Mouse (Mus musculus): ENCODE data around the gene Prss40.
"Not testable (repeated sequence)": the region's sequence is repeated elsewhere in the genome, so short reads cannot be mapped to it uniquely, and the experiment has no call there.

The Prss40 gene

DNA sequence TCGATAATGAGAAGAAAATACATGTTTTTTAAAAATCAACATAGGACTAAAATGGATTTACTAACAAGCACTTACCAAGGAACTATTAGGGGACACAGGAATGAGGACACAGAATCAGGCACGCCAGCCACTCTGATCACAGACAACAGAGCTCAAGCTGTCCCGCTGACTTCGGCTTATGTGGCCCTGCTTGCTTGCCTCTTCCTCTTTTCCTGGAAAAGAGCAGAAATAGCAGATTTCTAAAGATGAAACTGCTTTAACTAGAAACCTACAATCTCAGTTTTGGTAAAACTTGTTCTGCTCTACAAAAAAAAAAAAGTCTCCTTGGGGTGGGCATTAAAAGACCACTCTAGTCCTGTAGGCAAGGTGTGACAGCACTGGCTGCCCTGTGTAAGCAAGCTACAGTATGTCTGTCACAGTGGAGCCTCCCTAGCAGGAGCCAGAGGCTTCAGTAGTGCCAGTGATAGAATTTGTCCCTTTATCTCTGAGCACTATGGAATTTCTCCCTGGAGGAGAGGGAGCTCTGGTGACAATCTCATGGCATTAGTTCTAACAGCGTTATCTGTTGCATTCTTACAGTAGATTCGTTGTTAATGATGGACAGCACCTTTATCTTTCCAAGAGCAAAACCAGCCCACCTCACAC lies 38.4 kb downstream of the Prss40 start:
- Histone ChIP-seq H3K4me3 (replicated peaks; ENCODE audit: low read length) (no peak overlapping the region), H3K27me3 (ENCODE audit: insufficient read depth, low read length) (no peaks in the 10 kb centered on the region), H3K36me3 (ENCODE audit: insufficient read depth, low read length) (no peaks in the 10 kb centered on the region), H3K9me3 (ENCODE audit: low read length) (no peaks in the 10 kb centered on the region), H3K4me1 (replicated peaks; ENCODE audit: low read depth, low read length) (no peaks in the 10 kb centered on the region)
- TF ChIP-seq NANOG (IDR thresholded peaks at IDR 0.05; ENCODE audit: borderline replicate concordance, low read length) (no peak), POU5F1 (IDR thresholded peaks at IDR 0.05; ENCODE audit: borderline replicate concordance, low read length) (no peak), CTCF (conservative IDR thresholded peaks at IDR 0.05; ENCODE audit: low read length) (no peak)

DNA sequence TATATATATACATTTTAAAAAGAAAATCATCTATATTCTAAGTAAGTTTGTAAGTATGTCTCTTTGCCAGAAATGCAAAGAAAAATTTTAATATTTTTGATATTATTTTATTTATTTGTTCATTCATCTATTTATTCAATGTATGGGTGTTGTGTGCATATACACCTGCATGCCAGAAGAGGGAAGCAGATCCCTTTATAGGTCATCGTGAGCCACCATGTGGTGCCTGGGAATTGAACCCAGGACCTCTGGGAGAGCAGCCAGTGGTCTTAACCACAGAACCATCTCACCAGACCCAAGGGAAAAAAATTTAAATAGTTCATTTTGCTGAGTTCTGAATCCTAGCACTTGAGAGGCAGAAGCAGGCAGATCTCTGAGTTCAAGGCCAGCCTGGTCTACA lies 42.5 kb downstream of the Prss40 start:
- Histone ChIP-seq H3K4me1 (replicated peaks; ENCODE audit: low read depth, low read length) (peaks cover 9% of the 10 kb centered on the region; the same call in 1 of the 2 replicates), H3K9me3 (ENCODE audit: low read length) (no peaks in the 10 kb centered on the region), H3K27me3 (ENCODE audit: insufficient read depth, low read length) (no peaks in the 10 kb centered on the region), H3K36me3 (ENCODE audit: insufficient read depth, low read length) (no peaks in the 10 kb centered on the region), H3K4me3 (replicated peaks; ENCODE audit: low read length) (no peak overlapping the region)
- TF ChIP-seq NANOG (IDR thresholded peaks at IDR 0.05; ENCODE audit: borderline replicate concordance, low read length) = no peak
- no peak for TF ChIP-seq CTCF (conservative IDR thresholded peaks at IDR 0.05; ENCODE audit: low read length)

DNA sequence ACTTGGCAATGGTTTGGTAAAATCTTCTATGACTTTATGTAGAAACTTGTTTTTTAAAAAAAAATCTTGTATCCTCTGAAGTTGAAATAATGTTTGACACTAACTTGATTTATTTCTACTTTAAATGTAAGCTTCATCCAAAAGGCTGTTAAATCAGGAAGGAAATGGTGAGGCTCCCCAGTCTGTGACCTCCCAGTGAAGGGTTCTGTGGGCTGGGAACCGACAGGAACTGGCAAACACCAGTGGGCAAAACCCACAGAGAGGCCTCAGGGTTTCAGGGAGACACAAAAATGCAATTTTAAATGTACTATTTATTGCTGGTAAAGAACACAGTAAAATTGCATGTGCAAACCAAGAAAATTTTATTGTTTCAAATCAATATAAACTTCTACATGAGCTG lies 42.9 kb downstream of the Prss40 start:
- H3K27me3 ChIP-seq (ENCODE audit: insufficient read depth, low read length); H3K4me3 ChIP-seq (replicated peaks; ENCODE audit: low read length); H3K4me1 ChIP-seq (replicated peaks; ENCODE audit: low read depth, low read length); H3K36me3 ChIP-seq (ENCODE audit: insufficient read depth, low read length); H3K9me3 ChIP-seq (ENCODE audit: low read length): not testable (repeated sequence)

DNA sequence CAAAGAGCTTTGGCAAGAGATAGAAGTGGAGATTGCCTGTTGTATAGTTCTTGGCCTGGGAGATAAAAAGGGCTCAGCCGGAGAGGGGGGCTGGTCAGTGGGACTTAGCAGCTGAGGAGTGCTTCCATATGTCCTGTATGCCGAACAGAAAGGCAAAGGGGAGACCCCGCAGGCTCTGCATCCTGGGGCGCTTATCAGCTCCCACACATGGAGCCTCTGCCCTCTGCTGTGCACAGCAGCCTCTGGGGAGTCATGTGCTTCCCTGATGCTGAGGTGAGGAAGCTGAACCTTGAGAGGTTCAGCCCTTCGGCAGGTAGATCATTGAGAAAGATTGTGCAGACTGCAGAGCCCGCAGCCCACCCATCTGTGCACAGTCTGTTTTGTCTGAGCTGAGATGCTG lies 43.4 kb downstream of the Prss40 start:
- H3K9me3 ChIP-seq (ENCODE audit: low read length); H3K4me3 ChIP-seq (replicated peaks; ENCODE audit: low read length); H3K4me1 ChIP-seq (replicated peaks; ENCODE audit: low read depth, low read length); H3K27me3 ChIP-seq (ENCODE audit: insufficient read depth, low read length); H3K36me3 ChIP-seq (ENCODE audit: insufficient read depth, low read length): not testable (repeated sequence)

DNA sequence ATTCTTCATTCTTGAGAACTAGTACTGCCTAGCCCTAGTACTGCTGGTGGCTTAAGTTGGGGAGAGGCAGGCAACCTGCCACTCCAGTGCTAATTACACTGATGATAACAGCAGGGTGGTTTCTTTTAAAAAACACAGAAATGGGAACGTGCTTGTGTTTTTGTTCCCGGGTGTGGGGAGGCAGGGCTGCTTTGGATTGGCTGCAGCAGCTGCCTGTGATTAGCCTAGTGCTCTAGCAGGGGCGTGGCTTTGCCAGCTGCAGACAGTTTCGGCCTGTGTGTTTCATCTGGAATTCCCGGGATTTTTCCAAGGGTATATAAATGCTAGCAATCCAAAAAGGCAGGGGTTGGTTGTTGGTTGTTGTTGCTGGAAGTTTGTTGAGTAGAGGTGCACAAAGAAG lies 44.1 kb downstream of the Prss40 start:
- TF ChIP-seq CTCF (conservative IDR thresholded peaks at IDR 0.05; ENCODE audit: low read length) (no peak), POU5F1 (IDR thresholded peaks at IDR 0.05; ENCODE audit: borderline replicate concordance, low read length) (no peak), NANOG (IDR thresholded peaks at IDR 0.05; ENCODE audit: borderline replicate concordance, low read length) (no peak)
- Histone ChIP-seq H3K27me3 (ENCODE audit: insufficient read depth, low read length) (no peaks in the 10 kb centered on the region), H3K36me3 (ENCODE audit: insufficient read depth, low read length) (no peaks in the 10 kb centered on the region), H3K4me3 (replicated peaks; ENCODE audit: low read length) (0 out of 2 replicates have a peak overlapping the region, but pooled peaks have one; percentile 4), H3K9me3 (ENCODE audit: low read length) (no peaks in the 10 kb centered on the region), H3K4me1 (replicated peaks; ENCODE audit: low read depth, low read length) (peaks cover 9% of the 10 kb centered on the region; the same call in 1 of the 2 replicates)

DNA sequence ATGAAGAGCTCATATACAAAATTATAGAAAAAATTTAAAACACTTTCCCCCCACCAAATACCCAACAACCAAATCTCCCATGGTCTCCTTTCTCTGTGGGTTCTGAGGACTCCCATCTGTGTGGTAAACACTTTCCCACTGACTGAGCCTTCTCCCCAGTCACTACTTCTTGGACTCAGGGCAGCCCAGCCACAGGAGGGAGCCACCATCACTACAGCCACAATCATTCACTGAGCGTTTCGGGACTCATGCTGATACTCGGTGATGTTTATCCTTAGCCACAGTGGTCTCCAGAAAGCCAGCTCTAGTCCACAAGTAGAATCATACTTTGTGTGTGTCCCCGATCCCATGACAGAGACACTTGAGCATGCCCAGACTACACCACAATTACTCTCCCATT lies 47.7 kb downstream of the Prss40 start:
- no peaks in the 10 kb centered on the region for H3K27me3 ChIP-seq (ENCODE audit: insufficient read depth, low read length)
- TF ChIP-seq CTCF (conservative IDR thresholded peaks at IDR 0.05; ENCODE audit: low read length) = no peak
- no peaks in the 10 kb centered on the region for H3K36me3 ChIP-seq (ENCODE audit: insufficient read depth, low read length)
- H3K9me3 ChIP-seq (ENCODE audit: low read length) = peaks cover 4% of the 10 kb centered on the region; the same call in 1 of the 2 replicates
- H3K4me1 ChIP-seq (replicated peaks; ENCODE audit: low read depth, low read length) = peaks cover 17% of the 10 kb centered on the region
- H3K4me3 ChIP-seq (replicated peaks; ENCODE audit: low read length) = no peak overlapping the region

DNA sequence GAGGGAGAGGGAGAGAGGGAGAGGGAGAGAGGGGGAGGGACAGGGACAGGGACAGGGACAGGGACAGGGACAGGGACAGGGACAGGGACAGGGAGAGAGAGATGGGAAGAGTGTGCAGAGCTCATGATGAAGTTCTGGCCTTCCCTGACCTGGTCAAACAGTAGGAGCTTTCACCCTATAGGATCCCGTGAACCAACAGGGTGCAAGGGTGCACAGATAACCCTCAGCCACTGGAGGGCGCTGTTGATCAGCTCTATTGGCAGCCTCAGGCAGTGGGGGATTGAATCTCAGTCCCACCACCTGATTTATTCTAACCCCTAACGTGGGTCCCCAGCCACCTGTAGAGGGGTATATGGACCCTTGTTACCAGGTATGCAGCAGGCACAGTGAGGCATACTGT lies 49.7 kb downstream of the Prss40 start:
- Histone ChIP-seq H3K27me3 (ENCODE audit: insufficient read depth, low read length) (no peaks in the 10 kb centered on the region), H3K36me3 (ENCODE audit: insufficient read depth, low read length) (no peaks in the 10 kb centered on the region), H3K4me1 (replicated peaks; ENCODE audit: low read depth, low read length) (peaks cover 14% of the 10 kb centered on the region), H3K9me3 (ENCODE audit: low read length) (peaks cover 4% of the 10 kb centered on the region; the same call in 1 of the 2 replicates), H3K4me3 (replicated peaks; ENCODE audit: low read length) (peak overlapping the region; percentile 60)
- no peak for TF ChIP-seq NANOG (IDR thresholded peaks at IDR 0.05; ENCODE audit: borderline replicate concordance, low read length)
- TF ChIP-seq POU5F1 (IDR thresholded peaks at IDR 0.05; ENCODE audit: borderline replicate concordance, low read length) = no peak
- peak; percentile 83 for TF ChIP-seq CTCF (conservative IDR thresholded peaks at IDR 0.05; ENCODE audit: low read length)

DNA sequence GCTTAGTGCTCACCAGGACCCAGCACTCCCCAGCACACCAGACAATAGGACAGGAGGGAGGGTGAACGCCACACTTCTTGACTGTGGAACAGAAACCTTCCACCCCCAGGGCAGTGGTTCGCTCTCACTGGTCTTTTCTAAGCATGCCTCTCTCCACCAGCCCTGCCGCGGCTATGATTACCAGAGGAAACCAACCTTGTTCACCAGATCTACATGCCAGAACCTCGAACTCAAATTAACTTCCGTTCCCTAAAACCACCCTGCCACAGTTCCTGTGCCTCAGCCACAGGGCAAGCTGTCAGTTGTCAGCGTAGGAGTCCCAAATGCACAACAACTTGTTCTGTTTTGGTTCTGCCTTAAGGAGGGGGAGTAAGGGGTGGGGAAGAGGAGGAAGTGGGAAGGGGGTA lies 50.2 kb downstream of the Prss40 start:
- peak overlapping the region; percentile 60 for H3K4me3 ChIP-seq (replicated peaks; ENCODE audit: low read length)
- no peaks in the 10 kb centered on the region for H3K27me3 ChIP-seq (ENCODE audit: insufficient read depth, low read length)
- peaks cover 14% of the 10 kb centered on the region for H3K4me1 ChIP-seq (replicated peaks; ENCODE audit: low read depth, low read length)
- TF ChIP-seq POU5F1 (IDR thresholded peaks at IDR 0.05; ENCODE audit: borderline replicate concordance, low read length) = no peak
- no peak for TF ChIP-seq NANOG (IDR thresholded peaks at IDR 0.05; ENCODE audit: borderline replicate concordance, low read length)
- no peak for TF ChIP-seq CTCF (conservative IDR thresholded peaks at IDR 0.05; ENCODE audit: low read length)
- peaks cover 4% of the 10 kb centered on the region; the same call in 1 of the 2 replicates for H3K9me3 ChIP-seq (ENCODE audit: low read length)
- no peaks in the 10 kb centered on the region for H3K36me3 ChIP-seq (ENCODE audit: insufficient read depth, low read length)

DNA sequence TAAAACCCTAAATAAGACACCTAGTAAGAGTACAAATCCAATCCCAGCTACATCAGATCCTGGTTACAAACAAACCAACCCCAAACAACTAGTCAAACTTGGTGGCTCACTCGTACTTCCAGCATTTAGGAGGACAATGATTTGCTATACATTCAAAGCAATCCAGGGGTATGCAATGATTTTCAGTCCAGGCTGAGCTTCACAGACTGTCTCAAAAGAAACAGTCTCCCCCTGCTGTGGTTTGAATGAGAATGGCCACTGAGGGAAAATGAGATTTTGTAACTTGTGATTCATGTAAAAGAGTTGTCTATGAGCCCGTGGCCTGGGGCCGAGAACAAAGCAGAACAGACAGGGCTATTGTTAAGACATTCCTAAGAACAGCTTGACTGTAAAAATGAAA lies 52.8 kb downstream of the Prss40 start:
- 0 out of 2 replicates have a peak, but pooled peaks cover 3% of the 10 kb centered on the region for H3K27me3 ChIP-seq (ENCODE audit: insufficient read depth, low read length)
- H3K4me3 ChIP-seq (replicated peaks; ENCODE audit: low read length) = no peak overlapping the region
- TF ChIP-seq CTCF (conservative IDR thresholded peaks at IDR 0.05; ENCODE audit: low read length) (no peak), NANOG (IDR thresholded peaks at IDR 0.05; ENCODE audit: borderline replicate concordance, low read length) (no peak), POU5F1 (IDR thresholded peaks at IDR 0.05; ENCODE audit: borderline replicate concordance, low read length) (no peak)
- no peaks in the 10 kb centered on the region for H3K36me3 ChIP-seq (ENCODE audit: insufficient read depth, low read length)
- H3K4me1 ChIP-seq (replicated peaks; ENCODE audit: low read depth, low read length) = peaks cover 15% of the 10 kb centered on the region
- peaks cover 4% of the 10 kb centered on the region; the same call in 1 of the 2 replicates for H3K9me3 ChIP-seq (ENCODE audit: low read length)
